Mouse (Mus musculus): ENCODE measurements around the gene Pa2g4. TPM values are rescaled to one million over a fixed set of nuclear protein-coding genes. Genes with fewer than 3 reads are reported as not detected.
A peak's percentile ranks its signal among the peaks of the same experiment; 100 is the strongest.

Gene Pa2g4
- polyA plus RNA-seq, 1 experiment from 2014 or later: 164 TPM

- no peaks in the 10 kb centered on the region for H3K9me3 ChIP-seq
- peaks cover 39% of the 10 kb centered on the region for H3K36me3 ChIP-seq
- peak overlapping the region; percentile 68; the same call in 1 of the 2 replicates for H3K9ac ChIP-seq (replicated peaks)
- ATAC-seq (ENCODE audit: low FRiP score, low read depth): no peak
- peak overlapping the region; percentile 96 for H3K27ac ChIP-seq (replicated peaks)
- H3K4me3 ChIP-seq: peak overlapping the region; percentile 61
- H3K4me1 ChIP-seq: peaks cover 21% of the 10 kb centered on the region
- H3K27me3 ChIP-seq: no peaks in the 10 kb centered on the region
- peak overlapping the region; percentile 76 for H3K4me2 ChIP-seq (replicated peaks)
- WGBS: 14% methylated on average over 4 of the region's 4 CpGs
These were observed 19.4 kb downstream of the Pa2g4 start for GRCm38 (mm10) chr10:128546361-128546760.

GRCm38 (mm10) chr10:128545570-128545898, 20.3 kb downstream of the Pa2g4 start:
- ATAC-seq (ENCODE audit: low FRiP score, low read depth): no peak

GRCm38 (mm10) chr10:128544674-128545569, 20.9 kb downstream of the Pa2g4 start:
- H3K9me3 ChIP-seq: no peaks in the 10 kb centered on the region
- no peak for ATAC-seq (ENCODE audit: low FRiP score, low read depth)
- 95% methylated on average over 37 of the region's 37 CpGs for WGBS
- peaks cover 21% of the 10 kb centered on the region for H3K4me1 ChIP-seq
- H3K27me3 ChIP-seq: no peaks in the 10 kb centered on the region
- no peak overlapping the region for H3K27ac ChIP-seq (replicated peaks)
- no peak overlapping the region for H3K4me2 ChIP-seq (replicated peaks)
- H3K4me3 ChIP-seq: no peak overlapping the region
- H3K9ac ChIP-seq (replicated peaks): no peak overlapping the region
- H3K36me3 ChIP-seq: peaks cover 45% of the 10 kb centered on the region

More at GRCm38 (mm10) chr10:128545570-128545898, 20.3 kb downstream of the Pa2g4 start:
- H3K4me2 ChIP-seq (replicated peaks): no peak overlapping the region
- no peak overlapping the region for H3K27ac ChIP-seq (replicated peaks)
- no peaks in the 10 kb centered on the region for H3K9me3 ChIP-seq
- no peaks in the 10 kb centered on the region for H3K27me3 ChIP-seq
- no peak overlapping the region for H3K9ac ChIP-seq (replicated peaks)
- peaks cover 21% of the 10 kb centered on the region for H3K4me1 ChIP-seq
- 94% methylated on average over 3 of the region's 3 CpGs for WGBS
- H3K4me3 ChIP-seq: no peak overlapping the region
- peaks cover 45% of the 10 kb centered on the region for H3K36me3 ChIP-seq

GRCm38 (mm10) chr10:128544151-128544657, 21.6 kb downstream of the Pa2g4 start:
- no peak for ATAC-seq (ENCODE audit: low FRiP score, low read depth)
- H3K4me1 ChIP-seq: peaks cover 21% of the 10 kb centered on the region
- H3K36me3 ChIP-seq: peaks cover 45% of the 10 kb centered on the region
- 96% methylated on average over 15 of the region's 15 CpGs for WGBS
- no peaks in the 10 kb centered on the region for H3K27me3 ChIP-seq
- no peak overlapping the region for H3K9ac ChIP-seq (replicated peaks)
- no peak overlapping the region for H3K4me3 ChIP-seq
- no peaks in the 10 kb centered on the region for H3K9me3 ChIP-seq
- no peak overlapping the region for H3K4me2 ChIP-seq (replicated peaks)
- H3K27ac ChIP-seq (replicated peaks): no peak overlapping the region

GRCm38 (mm10) chr10:128543100-128543499, 22.7 kb downstream of the Pa2g4 start:
- Histone ChIP-seq H3K27ac (replicated peaks) (no peak overlapping the region), H3K9me3 (no peaks in the 10 kb centered on the region), H3K36me3 (peaks cover 45% of the 10 kb centered on the region), H3K9ac (replicated peaks) (no peak overlapping the region), H3K4me2 (replicated peaks) (no peak overlapping the region), H3K4me3 (no peak overlapping the region), H3K27me3 (no peaks in the 10 kb centered on the region), H3K4me1 (peaks cover 21% of the 10 kb centered on the region)
- 77% methylated on average over 2 of the region's 2 CpGs for whole genome bisulfite sequencing
- no peak for ATAC-seq (ENCODE audit: low FRiP score, low read depth)

GRCm38 (mm10) chr10:128538340-128538870, 27.4 kb downstream of the Pa2g4 start:
- Histone ChIP-seq H3K27me3 (no peaks in the 10 kb centered on the region), H3K9me3 (no peaks in the 10 kb centered on the region), H3K4me1 (0 out of 2 replicates have a peak, but pooled peaks cover 5% of the 10 kb centered on the region), H3K36me3 (peaks cover 23% of the 10 kb centered on the region), H3K4me3 (no peak overlapping the region), H3K9ac (replicated peaks) (no peak overlapping the region), H3K27ac (replicated peaks) (no peak overlapping the region), H3K4me2 (replicated peaks) (no peak overlapping the region)
- 88% methylated on average over 1 of the region's 1 CpGs for WGBS
- ATAC-seq (ENCODE audit: low FRiP score, low read depth): no peak

- Histone ChIP-seq H3K9ac (replicated peaks) (no peak overlapping the region; the same call in 1 of the 2 replicates), H3K36me3 (peaks cover 6% of the 10 kb centered on the region; the same call in 1 of the 2 replicates), H3K4me2 (replicated peaks) (peak overlapping the region; percentile 42), H3K27ac (replicated peaks) (no peak overlapping the region), H3K4me3 (peak overlapping the region; percentile 10; the same call in 1 of the 2 replicates), H3K4me1 (no peaks in the 10 kb centered on the region), H3K27me3 (no peaks in the 10 kb centered on the region), H3K9me3 (no peaks in the 10 kb centered on the region)
- ATAC-seq (ENCODE audit: low FRiP score, low read depth): peak; percentile 89
- 16% methylated on average over 18 of the region's 18 CpGs for WGBS
These were observed 29.4 kb downstream of the Pa2g4 start for GRCm38 (mm10) chr10:128536266-128536940.

GRCm38 (mm10) chr10:128535624-128536265, 30.0 kb downstream of the Pa2g4 start:
- 76% methylated on average over 4 of the region's 4 CpGs for WGBS
- no peak for ATAC-seq (ENCODE audit: low FRiP score, low read depth)
- no peaks in the 10 kb centered on the region for H3K36me3 ChIP-seq
- H3K9ac ChIP-seq (replicated peaks): no peak overlapping the region; the same call in 1 of the 2 replicates
- H3K4me2 ChIP-seq (replicated peaks): peak overlapping the region; percentile 42
- H3K9me3 ChIP-seq: no peaks in the 10 kb centered on the region
- H3K27me3 ChIP-seq: no peaks in the 10 kb centered on the region
- H3K4me1 ChIP-seq: no peaks in the 10 kb centered on the region
- H3K27ac ChIP-seq (replicated peaks): no peak overlapping the region
- H3K4me3 ChIP-seq: peak overlapping the region; percentile 10; the same call in 1 of the 2 replicates

- no peak for ATAC-seq (ENCODE audit: low FRiP score, low read depth)
- Histone ChIP-seq H3K4me2 (replicated peaks) (no peak overlapping the region), H3K27me3 (no peaks in the 10 kb centered on the region), H3K4me1 (no peaks in the 10 kb centered on the region), H3K27ac (replicated peaks) (no peak overlapping the region), H3K9me3 (no peaks in the 10 kb centered on the region), H3K9ac (replicated peaks) (no peak overlapping the region), H3K36me3 (no peaks in the 10 kb centered on the region), H3K4me3 (no peak overlapping the region)
- WGBS: 75% methylated on average over 2 of the region's 2 CpGs
These were observed 30.6 kb downstream of the Pa2g4 start for GRCm38 (mm10) chr10:128535206-128535605.

GRCm38 (mm10) chr10:128526366-128527356, 39.1 kb downstream of the Pa2g4 start:
- Histone ChIP-seq H3K4me3 (peak overlapping the region; percentile 55), H3K4me2 (replicated peaks) (peak overlapping the region; percentile 87), H3K9ac (replicated peaks) (no peak overlapping the region; the same call in 1 of the 2 replicates), H3K9me3 (no peaks in the 10 kb centered on the region), H3K4me1 (peaks cover 18% of the 10 kb centered on the region; the same call in 1 of the 2 replicates), H3K36me3 (no peaks in the 10 kb centered on the region), H3K27me3 (peaks cover 52% of the 10 kb centered on the region), H3K27ac (replicated peaks) (no peak overlapping the region)
- 32% methylated on average over 28 of the region's 28 CpGs for WGBS
- no peak for ATAC-seq (ENCODE audit: low FRiP score, low read depth)
